Mouse (Mus musculus): ENCODE data around the gene Npas2.

DNA sequence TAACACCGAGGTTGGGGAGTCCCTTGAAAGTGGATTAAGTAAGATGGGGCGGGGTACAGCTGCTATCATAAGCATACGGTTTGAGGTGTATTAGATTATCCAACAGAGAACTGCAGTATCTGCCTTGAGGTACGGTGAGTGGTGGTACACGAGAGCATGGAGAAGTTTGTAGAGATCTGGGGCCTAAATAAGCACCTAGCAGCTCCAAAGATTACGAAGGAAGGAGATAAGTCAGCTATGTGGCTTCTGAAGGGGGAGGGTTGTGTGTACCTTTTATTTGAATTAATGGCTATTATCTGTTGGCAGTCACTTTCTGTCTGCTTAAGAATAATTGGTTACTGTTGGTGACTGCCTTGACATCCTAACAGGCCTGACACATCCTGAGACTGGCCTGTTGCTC is 176.9 kb downstream of the Npas2 start:
- TF ChIP-seq CTCF (IDR thresholded peaks at IDR 0.05; ENCODE audit: low read depth) (no peak), EP300 (IDR thresholded peaks at IDR 0.05; ENCODE audit: low read depth) (no peak)

Data from heart, postnatal 0 days (tissue).